Mouse (Mus musculus): ENCODE measurements around the gene Hspb7. TPM values are rescaled to one million over a fixed set of nuclear protein-coding genes. Genes with fewer than 3 reads are reported as not detected.

Gene Hspb7
- polyA plus RNA-seq, 2 experiments: 0.06 TPM; not detected in 1

GRCm38 (mm10) chr4:141454581-141455350 is 34.2 kb downstream of the Hspb7 start:
- no peak for ATAC-seq (ENCODE audit: insufficient read depth)
- no peak overlapping the region for H3K27ac ChIP-seq
- H3K36me3 ChIP-seq (replicated peaks; ENCODE audit: control insufficient read depth, insufficient read depth, low read depth): no peaks in the 10 kb centered on the region; the same call in 1 of the 2 replicates
- no peaks in the 10 kb centered on the region for H3K4me1 ChIP-seq (replicated peaks; ENCODE audit: control insufficient read depth in 2 of 2, insufficient read depth in 2 of 2, low read length in 1 of 2)
- H3K9me3 ChIP-seq (ENCODE audit: control insufficient read depth, low read length): no peaks in the 10 kb centered on the region
- no peak for TF ChIP-seq EP300 (IDR thresholded peaks at IDR 0.05; ENCODE audit: low read depth)
- no peak for TF ChIP-seq CTCF (IDR thresholded peaks at IDR 0.05; ENCODE audit: low read depth)
- H3K4me3 ChIP-seq (ENCODE audit: insufficient read depth in 1 of 2, low read depth in 2 of 2, low read length in 2 of 2): no peak overlapping the region
- H3K4me2 ChIP-seq (ENCODE audit: low read depth): no peak overlapping the region
- DNase-seq (ENCODE audit: low read depth in 3 of 3, low spot score in 3 of 3): no peak
- no peak overlapping the region for H3K9ac ChIP-seq (replicated peaks)
- no peaks in the 10 kb centered on the region for H3K27me3 ChIP-seq (ENCODE audit: control insufficient read depth, insufficient read depth, low read length)
- 53% methylated on average over 14 of the region's 14 CpGs for WGBS (ENCODE audit: insufficient replicate concordance)

DNA sequence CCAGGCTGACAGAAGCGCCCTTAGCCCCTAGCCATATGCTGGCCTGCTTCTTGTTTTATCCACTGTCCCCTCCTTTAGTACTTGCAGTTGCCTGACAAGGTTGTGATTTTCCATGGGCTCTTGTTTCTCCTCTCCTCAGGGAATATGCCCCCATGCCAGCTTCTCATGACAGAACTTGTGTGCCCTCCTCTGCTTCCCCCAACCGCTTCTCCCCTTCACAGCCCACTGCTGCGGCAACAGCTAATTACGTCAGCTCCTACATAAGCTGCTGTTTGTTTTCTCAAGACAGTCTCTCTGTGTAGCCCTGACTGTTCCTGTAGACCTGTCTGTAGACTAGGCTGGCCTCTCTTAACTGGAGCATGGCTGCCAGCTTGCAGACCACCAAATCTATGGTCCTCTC is 34.9 kb downstream of the Hspb7 start:
- Histone ChIP-seq H3K4me3 (ENCODE audit: insufficient read depth in 1 of 2, low read depth in 2 of 2, low read length in 2 of 2) (no peak overlapping the region), H3K9me3 (ENCODE audit: control insufficient read depth, low read length) (no peaks in the 10 kb centered on the region), H3K9ac (replicated peaks) (no peak overlapping the region), H3K36me3 (replicated peaks; ENCODE audit: control insufficient read depth, insufficient read depth, low read depth) (no peaks in the 10 kb centered on the region; the same call in 1 of the 2 replicates), H3K27me3 (ENCODE audit: control insufficient read depth, insufficient read depth, low read length) (no peaks in the 10 kb centered on the region), H3K4me2 (ENCODE audit: low read depth) (no peak overlapping the region), H3K4me1 (replicated peaks; ENCODE audit: control insufficient read depth in 2 of 2, insufficient read depth in 2 of 2, low read length in 1 of 2) (no peaks in the 10 kb centered on the region), H3K27ac (no peak overlapping the region)
- no peak for ATAC-seq (ENCODE audit: insufficient read depth)
- WGBS (ENCODE audit: insufficient replicate concordance): 82% methylated on average over 4 of the region's 4 CpGs
- TF ChIP-seq CTCF (IDR thresholded peaks at IDR 0.05; ENCODE audit: low read depth) (no peak), EP300 (IDR thresholded peaks at IDR 0.05; ENCODE audit: low read depth) (no peak)
- DNase-seq (ENCODE audit: low read depth in 3 of 3, low spot score in 3 of 3): no peak

DNA sequence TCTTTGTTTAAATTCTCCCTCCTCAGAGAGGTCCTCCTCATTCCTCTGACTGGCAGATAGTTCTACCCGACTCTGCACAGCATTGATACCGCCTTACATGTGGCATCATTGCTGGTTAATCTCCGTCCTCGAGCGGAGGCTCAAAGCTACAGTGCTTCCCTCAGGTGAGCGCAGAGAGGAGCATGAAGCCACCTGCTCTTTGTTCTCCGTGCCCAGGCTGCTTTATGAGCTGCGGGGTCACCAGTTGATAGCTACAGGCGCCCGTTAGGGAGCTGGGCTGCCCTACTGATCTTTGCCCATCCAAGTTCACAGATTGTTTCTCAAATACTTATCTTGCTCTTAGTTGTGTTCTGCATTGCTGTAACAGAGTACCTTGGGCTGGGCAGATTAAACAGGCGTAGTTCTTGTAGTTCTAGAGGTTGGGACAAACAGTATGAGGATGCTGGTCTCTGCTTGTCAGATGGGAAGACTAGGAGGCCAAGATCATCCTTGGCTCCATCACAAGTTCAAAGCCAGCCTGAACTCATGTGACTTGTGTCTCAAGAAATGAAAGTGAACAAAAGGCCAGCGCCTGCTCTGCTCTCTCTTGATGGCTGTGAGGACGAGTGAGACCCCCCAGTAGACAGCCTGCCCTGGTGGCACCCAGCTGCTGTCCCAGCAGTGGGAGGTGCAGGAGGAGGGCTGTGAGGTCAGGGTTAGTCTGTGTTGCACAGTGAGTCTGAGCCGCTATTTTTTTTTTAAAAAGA is 35.8 kb downstream of the Hspb7 start:
- H3K27me3 ChIP-seq (ENCODE audit: control insufficient read depth, insufficient read depth, low read length): no peaks in the 10 kb centered on the region
- ATAC-seq (ENCODE audit: insufficient read depth): no peak
- no peaks in the 10 kb centered on the region for H3K9me3 ChIP-seq (ENCODE audit: control insufficient read depth, low read length)
- H3K27ac ChIP-seq: no peak overlapping the region
- H3K36me3 ChIP-seq (replicated peaks; ENCODE audit: control insufficient read depth, insufficient read depth, low read depth): no peaks in the 10 kb centered on the region; the same call in 1 of the 2 replicates
- H3K4me2 ChIP-seq (ENCODE audit: low read depth): no peak overlapping the region
- no peak for DNase-seq (ENCODE audit: low read depth in 3 of 3, low spot score in 3 of 3)
- H3K4me3 ChIP-seq (ENCODE audit: insufficient read depth in 1 of 2, low read depth in 2 of 2, low read length in 2 of 2): no peak overlapping the region
- H3K9ac ChIP-seq (replicated peaks): no peak overlapping the region
- TF ChIP-seq CTCF (IDR thresholded peaks at IDR 0.05; ENCODE audit: low read depth) (no peak), EP300 (IDR thresholded peaks at IDR 0.05; ENCODE audit: low read depth) (no peak)
- no peaks in the 10 kb centered on the region for H3K4me1 ChIP-seq (replicated peaks; ENCODE audit: control insufficient read depth in 2 of 2, insufficient read depth in 2 of 2, low read length in 1 of 2)
- WGBS (ENCODE audit: insufficient replicate concordance): 76% methylated on average over 14 of the region's 14 CpGs

DNA sequence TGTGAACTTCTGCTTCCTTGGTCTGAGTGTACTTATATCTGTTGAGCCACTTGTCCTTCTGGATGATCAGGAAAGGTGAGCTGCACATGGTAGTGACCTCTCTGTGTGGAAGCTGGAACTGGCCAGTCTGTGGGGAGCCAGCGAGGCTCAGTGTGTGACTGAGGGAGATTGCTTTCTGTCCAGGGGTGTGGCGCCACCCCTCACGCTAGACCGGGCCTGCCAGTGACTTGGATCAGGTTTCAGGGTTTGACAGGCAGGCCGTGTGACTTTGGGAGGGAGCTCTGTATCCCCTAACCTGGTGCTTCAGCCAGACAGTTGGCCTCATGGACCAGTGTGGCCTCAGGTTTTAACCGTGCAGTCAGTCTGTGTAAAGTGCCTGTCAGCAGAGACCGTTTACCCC is 37.7 kb downstream of the Hspb7 start:
- Histone ChIP-seq H3K36me3 (replicated peaks; ENCODE audit: control insufficient read depth, insufficient read depth, low read depth) (no peaks in the 10 kb centered on the region; the same call in 1 of the 2 replicates), H3K9ac (replicated peaks) (no peak overlapping the region), H3K4me1 (replicated peaks; ENCODE audit: control insufficient read depth in 2 of 2, insufficient read depth in 2 of 2, low read length in 1 of 2) (no peaks in the 10 kb centered on the region), H3K4me2 (ENCODE audit: low read depth) (no peak overlapping the region), H3K27me3 (ENCODE audit: control insufficient read depth, insufficient read depth, low read length) (no peaks in the 10 kb centered on the region), H3K27ac (no peak overlapping the region), H3K9me3 (ENCODE audit: control insufficient read depth, low read length) (no peaks in the 10 kb centered on the region), H3K4me3 (ENCODE audit: insufficient read depth in 1 of 2, low read depth in 2 of 2, low read length in 2 of 2) (no peak overlapping the region)
- TF ChIP-seq CTCF (IDR thresholded peaks at IDR 0.05; ENCODE audit: low read depth) (no peak), EP300 (IDR thresholded peaks at IDR 0.05; ENCODE audit: low read depth) (no peak)
- 58% methylated on average over 7 of the region's 7 CpGs for WGBS (ENCODE audit: insufficient replicate concordance)
- DNase-seq (ENCODE audit: low read depth in 3 of 3, low spot score in 3 of 3) (no peak), ATAC-seq (ENCODE audit: insufficient read depth) (no peak)

- Histone ChIP-seq H3K27me3 (ENCODE audit: control insufficient read depth, insufficient read depth, low read length) (no peaks in the 10 kb centered on the region), H3K9me3 (ENCODE audit: control insufficient read depth, low read length) (no peaks in the 10 kb centered on the region), H3K4me2 (ENCODE audit: low read depth) (no peak overlapping the region), H3K4me3 (ENCODE audit: insufficient read depth in 1 of 2, low read depth in 2 of 2, low read length in 2 of 2) (no peak overlapping the region), H3K27ac (no peak overlapping the region), H3K36me3 (replicated peaks; ENCODE audit: control insufficient read depth, insufficient read depth, low read depth) (no peaks in the 10 kb centered on the region), H3K4me1 (replicated peaks; ENCODE audit: control insufficient read depth in 2 of 2, insufficient read depth in 2 of 2, low read length in 1 of 2) (no peaks in the 10 kb centered on the region), H3K9ac (replicated peaks) (no peak overlapping the region)
- 81% methylated on average over 3 of the region's 3 CpGs for WGBS (ENCODE audit: insufficient replicate concordance)
- no peak for TF ChIP-seq CTCF (IDR thresholded peaks at IDR 0.05; ENCODE audit: low read depth)
- no peak for TF ChIP-seq EP300 (IDR thresholded peaks at IDR 0.05; ENCODE audit: low read depth)
- ATAC-seq (ENCODE audit: insufficient read depth): no peak
- no peak for DNase-seq (ENCODE audit: low read depth in 3 of 3, low spot score in 3 of 3)
Observed at GRCm38 (mm10) chr4:141458888-141459287, 38.3 kb downstream of the Hspb7 start.

Data from liver, embryonic 14.5 days (tissue).